Mouse (Mus musculus) layer of hippocampus, adult 2 months (tissue): ENCODE data around the gene Kifc1. TPM values are rescaled to one million over a fixed set of nuclear protein-coding genes. Genes with fewer than 3 reads are reported as not detected.

Experiments
- DNase-seq, 2 experiments: peaks; one replicate each; pipeline ENCODE4 v3.0.0; 2022; ENCODE audit warnings: low spot score in 2 of 2
- H3K27ac ChIP-seq: fragments of 200-600 bp; 2 replicates; pipeline ENCODE4 v1.8.1; 2022
- H3K4me3 ChIP-seq: fragments of 200-600 bp; 2 replicates; pipeline ENCODE4 v1.8.1; 2022; ENCODE audit warnings: mild to moderate bottlenecking
- CTCF ChIP-seq: fragments of 200-600 bp; conservative IDR thresholded peaks from 2 replicates; pipeline ENCODE4 v1.8.1; 2022; ENCODE audit warnings: antibody characterized with exemption, mild to moderate bottlenecking, moderate library complexity
- total RNA-seq, 2 experiments: library from RNA; stranded (reverse); gene quantifications; 2 replicates each; pipeline ENCODE4 v1.2.3; 2021

The Kifc1 gene
- total RNA-seq, 2 experiments from 2014 or later, result 1.8 to 3.0 TPM

DNA sequence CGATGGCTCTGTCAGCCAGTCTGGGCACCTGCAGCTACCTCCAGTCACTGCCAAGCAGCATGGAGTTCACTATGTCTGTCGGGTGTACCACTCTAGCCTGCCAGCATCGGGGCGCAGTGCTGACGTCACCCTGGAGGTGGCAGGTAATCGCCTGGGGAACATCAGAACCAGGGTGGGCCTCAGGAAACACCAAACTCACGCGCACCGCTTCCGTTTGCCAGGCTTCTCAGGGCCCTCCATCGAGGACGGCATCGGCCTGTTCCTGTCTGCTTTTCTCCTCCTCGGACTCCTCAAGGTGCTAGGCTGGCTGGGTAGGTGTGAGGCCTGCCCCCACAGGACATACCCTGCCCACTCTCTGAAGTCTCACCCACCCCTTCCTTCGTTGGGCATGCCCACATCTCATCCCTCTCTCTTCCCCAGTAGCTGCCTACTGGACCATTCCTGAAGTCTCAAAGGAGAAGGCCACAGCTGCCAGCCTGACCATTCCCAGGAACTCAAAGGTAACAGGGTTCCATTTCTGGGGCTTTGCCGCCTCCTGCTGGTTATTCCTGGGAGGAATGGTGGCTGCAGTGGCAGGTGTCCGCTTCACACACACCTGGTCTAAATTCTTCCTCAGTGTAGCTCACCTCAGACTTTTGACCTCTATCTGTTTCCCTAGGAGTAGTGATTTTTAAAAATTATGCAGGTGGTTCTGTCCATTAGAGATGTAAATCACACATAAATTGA, 35.9 kb upstream of the Kifc1 start:
- DNase-seq, result no peak
- TF ChIP-seq CTCF, result peak; percentile 57
- no peak overlapping the region for H3K27ac ChIP-seq
- no peak overlapping the region for H3K4me3 ChIP-seq

DNA sequence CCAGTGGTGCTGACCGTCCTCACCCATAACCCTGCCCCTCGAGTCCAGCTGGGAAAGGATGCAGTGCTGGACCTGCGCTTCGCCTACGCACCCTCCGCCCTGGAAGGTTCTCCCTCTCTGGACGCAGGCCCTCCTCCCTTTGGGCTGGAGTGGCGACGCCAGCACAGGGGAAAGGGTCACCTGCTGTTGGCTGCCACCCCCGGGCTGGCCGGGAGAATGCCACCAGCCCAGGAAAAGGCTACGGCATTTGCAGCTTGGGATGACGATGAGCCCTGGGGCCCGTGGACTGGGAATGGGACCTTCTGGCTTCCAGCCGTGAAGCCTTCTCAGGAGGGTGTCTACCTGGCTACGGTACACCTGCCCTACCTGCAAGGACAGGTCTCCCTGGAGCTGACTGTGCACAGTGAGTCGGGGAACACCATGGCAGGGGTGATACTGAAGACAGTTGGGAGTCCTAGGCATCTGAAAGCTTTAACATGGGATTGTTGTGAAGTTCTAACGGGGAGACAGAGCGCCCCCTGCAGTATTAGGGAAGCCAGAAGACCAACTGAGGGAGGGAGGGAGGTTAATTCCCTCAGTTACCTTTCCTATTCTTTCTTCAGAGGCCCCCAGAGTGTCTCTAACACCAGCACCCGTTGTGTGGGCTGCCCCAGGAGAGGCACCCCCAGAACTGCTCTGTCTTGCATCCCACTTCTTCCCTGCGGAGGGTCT, 35.1 kb upstream of the Kifc1 start:
- TF ChIP-seq CTCF, result peak; percentile 39
- DNase-seq, result no peak
- H3K27ac ChIP-seq, result no peak overlapping the region
- H3K4me3 ChIP-seq, result no peak overlapping the region

DNA sequence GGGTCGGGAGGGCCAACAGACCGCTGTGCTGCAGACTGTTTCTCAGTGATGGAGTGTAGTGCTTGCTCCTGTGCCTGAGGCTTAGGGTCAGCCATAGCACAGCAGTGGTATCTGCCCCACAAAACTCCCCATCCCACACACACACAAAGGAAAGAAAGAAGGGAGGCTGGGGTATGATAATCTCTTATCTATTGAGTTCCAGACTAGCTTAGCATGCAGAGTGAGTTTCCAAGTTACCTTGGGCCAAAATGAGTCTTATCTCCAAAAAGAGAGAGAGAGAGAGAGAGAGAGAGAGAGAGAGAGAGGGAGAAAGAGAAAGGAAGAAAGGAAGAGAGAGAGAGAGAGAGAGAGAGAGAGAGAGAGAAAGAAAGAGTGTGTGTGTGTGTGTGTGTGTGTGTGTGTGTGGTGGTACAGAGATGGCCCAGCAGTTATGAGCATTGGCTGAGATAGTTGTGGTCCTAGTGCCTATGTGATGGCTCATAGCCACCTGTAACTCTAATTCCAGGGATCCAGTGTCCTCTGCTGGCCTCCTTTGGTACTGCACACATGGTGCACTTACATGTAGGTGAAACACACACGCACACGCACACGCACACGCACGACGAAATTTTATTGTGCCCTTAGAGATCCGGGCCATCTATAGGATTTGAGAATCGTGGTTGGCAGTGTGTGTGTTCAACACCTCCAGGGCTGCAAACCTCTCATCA, 34.3 kb upstream of the Kifc1 start:
- Histone ChIP-seq H3K27ac (no peak overlapping the region), H3K4me3 (no peak overlapping the region)
- no peak for DNase-seq
- TF ChIP-seq CTCF, result peak; percentile 56

- TF ChIP-seq CTCF, result no peak
- H3K27ac ChIP-seq, result no peak overlapping the region
- H3K4me3 ChIP-seq, result no peak overlapping the region
- DNase-seq, result no peak
Observed at GRCm38 (mm10) chr17:33921361-33921760, 30.9 kb upstream of the Kifc1 start.

GRCm38 (mm10) chr17:33920282-33921097, 30.0 kb upstream of the Kifc1 start:
- peak; percentile 75 for DNase-seq
- peak; percentile 89 for TF ChIP-seq CTCF
- H3K4me3 ChIP-seq, result peak overlapping the region; percentile 78
- peak overlapping the region; percentile 83 for H3K27ac ChIP-seq

DNA sequence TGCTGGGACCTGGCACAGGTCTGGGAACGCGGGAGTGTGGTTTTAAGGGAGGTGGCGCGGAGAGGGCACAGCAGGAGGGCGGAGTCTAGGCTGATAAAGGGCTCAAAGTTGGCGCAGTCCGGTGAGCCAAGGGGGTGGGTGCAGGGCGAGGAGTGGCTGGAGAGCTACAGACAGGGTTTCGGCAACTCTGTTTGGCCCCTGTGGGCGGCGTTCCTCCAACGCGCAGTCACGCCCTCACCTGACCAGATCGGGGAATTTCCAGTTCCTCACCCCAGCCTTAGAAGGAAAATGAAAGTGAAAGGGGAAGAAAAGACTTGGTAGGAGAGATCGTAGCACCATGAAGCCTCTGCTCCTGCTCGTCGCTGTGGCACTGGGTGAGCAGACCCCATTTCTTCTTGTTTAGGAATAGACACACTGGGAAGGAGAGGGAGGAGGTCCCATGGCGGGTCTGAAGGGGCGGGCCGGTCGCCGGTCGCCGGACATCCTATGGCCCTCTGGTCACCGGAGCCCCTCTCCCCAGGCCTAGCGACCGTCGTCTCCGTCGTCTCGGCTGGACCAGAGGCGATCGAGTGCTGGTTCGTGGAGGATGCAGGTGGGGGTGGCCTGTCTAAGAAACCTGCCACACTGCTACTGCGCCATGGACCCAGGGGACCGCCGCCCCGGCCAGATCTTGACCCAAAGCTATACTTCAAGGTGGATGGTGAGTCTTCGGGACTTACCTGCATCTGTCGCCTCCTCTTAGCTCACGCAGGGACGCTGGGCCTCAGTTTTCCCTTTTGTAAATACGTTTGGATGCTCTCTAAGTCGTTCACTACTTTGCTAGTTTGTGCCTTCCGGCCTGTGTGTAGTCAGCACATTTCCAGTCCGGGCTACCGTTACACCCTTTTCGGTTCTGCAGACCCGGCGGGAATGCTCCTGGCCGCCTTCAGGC, 29.2 kb upstream of the Kifc1 start:
- peak; percentile 50 for TF ChIP-seq CTCF
- Histone ChIP-seq H3K27ac (peak overlapping the region; percentile 83), H3K4me3 (peak overlapping the region; percentile 78)
- DNase-seq, result peak in 1 of 2 experiments; percentile 55

GRCm38 (mm10) chr17:33918293-33919203, 28.1 kb upstream of the Kifc1 start:
- H3K27ac ChIP-seq, result peak overlapping the region; percentile 83
- no peak for TF ChIP-seq CTCF
- peak overlapping the region; percentile 78; the same call in 1 of the 2 replicates for H3K4me3 ChIP-seq
- DNase-seq, result no peak

- H3K27ac ChIP-seq, result no peak overlapping the region
- no peak for TF ChIP-seq CTCF
- no peak overlapping the region for H3K4me3 ChIP-seq
- DNase-seq, result no peak
Observed at GRCm38 (mm10) chr17:33917656-33918292, 27.3 kb upstream of the Kifc1 start.

GRCm38 (mm10) chr17:33916847-33917655, 26.6 kb upstream of the Kifc1 start:
- TF ChIP-seq CTCF, result no peak
- Histone ChIP-seq H3K27ac (no peak overlapping the region), H3K4me3 (peak overlapping the region; percentile 59)
- DNase-seq, result no peak
